ENCODE assay signal across 16 mouse cellular contexts in the genomic region with DNA sequence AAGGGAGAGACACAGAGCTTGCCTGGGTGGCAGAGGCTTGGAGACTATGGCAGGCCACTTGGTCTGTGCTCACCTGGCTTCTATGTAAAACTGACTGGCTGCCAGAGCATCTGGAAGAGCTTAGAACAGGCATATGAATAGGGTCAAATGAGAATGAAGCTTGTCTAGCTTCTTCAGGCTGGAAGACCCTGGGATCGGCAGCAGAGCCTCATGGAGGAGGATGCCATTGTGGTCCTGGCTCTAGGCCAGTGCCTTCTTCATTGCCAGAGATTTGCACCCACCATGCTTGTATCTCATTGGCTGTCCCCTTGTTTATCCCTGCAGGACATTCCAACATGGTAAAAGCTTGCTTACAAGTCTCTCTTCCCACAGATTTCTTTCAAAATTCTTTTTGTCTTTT. TPM values are rescaled to one million over a fixed set of nuclear protein-coding genes. Genes with fewer than 3 reads are reported as not detected.
DNase-seq lines count a peak whose midpoint lies in the region; ATAC-seq and TF ChIP-seq lines count a peak whose summit lies in the region.
"Had no signal": no experiment of that assay in that cellular context is flagged by ENCODE, and none has a peak within 500 bp of the region (broad histone marks: within the 10 kb centered on the region; RNA-seq: fewer than 3 reads in every experiment).

No protein-coding gene starts in this region.

- no peak for DNase-seq in heart, adult 8-10 months (ENCODE audit: low spot score)
- no peak for DNase-seq in lung, adult 2 months
- peak; percentile 22 for DNase-seq in NIH3T3 (ENCODE audit: low read depth)
- DNase-seq: adrenal gland, adult 8-10 months; B cell, adult 2 months; cerebellum, adult 11-12 months; gastrocnemius, adult 2 months; thymus, adult 18-20 months had no signal

- H3K4me2 ChIP-seq in heart, embryonic 12.5 days: no peak overlapping the region
- no peak overlapping the region for H3K4me2 ChIP-seq in lung, embryonic 16.5 days (ENCODE audit: low read depth, low read length)
- no peak overlapping the region for H3K4me2 ChIP-seq in forebrain, embryonic 12.5 days
- H3K4me2 ChIP-seq: neural tube, embryonic 12.5 days had no signal

- 60% methylated on average over 1 of the region's 1 CpGs for WGBS in heart, embryonic 12.5 days
- WGBS in lung, embryonic 16.5 days: 45% methylated on average over 1 of the region's 1 CpGs
- 39% methylated on average over 1 of the region's 1 CpGs for WGBS in lung, adult 2 months
- WGBS in forebrain, embryonic 12.5 days: 67% methylated on average over 1 of the region's 1 CpGs

- no peaks in the 10 kb centered on the region for H3K27me3 ChIP-seq in heart, embryonic 12.5 days (replicated peaks)
- no peaks in the 10 kb centered on the region for H3K27me3 ChIP-seq in lung, embryonic 16.5 days (ENCODE audit: control insufficient read depth, insufficient read depth, low read depth, low read length)
- no peaks in the 10 kb centered on the region for H3K27me3 ChIP-seq in forebrain, embryonic 12.5 days
- H3K27me3 ChIP-seq: neural tube, embryonic 12.5 days had no signal

- no peak for ATAC-seq in heart, embryonic 12.5 days (ENCODE audit: insufficient number of reproducible peaks, low FRiP score)
- peak; percentile 35; the same call in 1 of the 2 replicates for ATAC-seq in lung, embryonic 16.5 days (ENCODE audit: low read depth)
- ATAC-seq in forebrain, embryonic 12.5 days (ENCODE audit: low FRiP score): no peak
- ATAC-seq: forebrain, embryonic 16.5 days had no signal

- TF ChIP-seq CTCF in lung, adult 2 months (IDR thresholded peaks at IDR 0.05; ENCODE audit: insufficient read depth, low read length): no peak
- TF ChIP-seq CTCF in embryonic fibroblast, embryonic 13.5 days (IDR thresholded peaks at IDR 0.05; ENCODE audit: borderline replicate concordance, insufficient read depth, low read length): no peak

- no peaks in the 10 kb centered on the region for H3K36me3 ChIP-seq in heart, embryonic 12.5 days
- H3K36me3 ChIP-seq in lung, embryonic 16.5 days (ENCODE audit: control insufficient read depth, insufficient read depth, low read length): no peaks in the 10 kb centered on the region
- no peaks in the 10 kb centered on the region for H3K36me3 ChIP-seq in forebrain, embryonic 12.5 days (replicated peaks)
- H3K36me3 ChIP-seq: neural tube, embryonic 12.5 days had no signal

- peaks cover 12% of the 10 kb centered on the region for H3K4me1 ChIP-seq in heart, embryonic 12.5 days (replicated peaks)
- peaks cover 9% of the 10 kb centered on the region for H3K4me1 ChIP-seq in lung, embryonic 16.5 days (replicated peaks; ENCODE audit: control insufficient read depth, insufficient read depth, low read length)
- H3K4me1 ChIP-seq in lung, adult 2 months (ENCODE audit: control insufficient read depth, insufficient read depth, low read length): peaks cover 5% of the 10 kb centered on the region
- H3K4me1 ChIP-seq in embryonic fibroblast, embryonic 13.5 days (ENCODE audit: control insufficient read depth, insufficient read depth, low read length): peaks cover 7% of the 10 kb centered on the region
- no peaks in the 10 kb centered on the region for H3K4me1 ChIP-seq in forebrain, embryonic 12.5 days
- H3K4me1 ChIP-seq: neural tube, embryonic 12.5 days had no signal

- no peak overlapping the region for H3K9ac ChIP-seq in heart, embryonic 12.5 days
- H3K9ac ChIP-seq in lung, embryonic 16.5 days (ENCODE audit: low read length): no peak overlapping the region
- no peak overlapping the region for H3K9ac ChIP-seq in forebrain, embryonic 12.5 days
- H3K9ac ChIP-seq: liver, embryonic 14.5 days; neural tube, embryonic 12.5 days had no signal

- no peaks in the 10 kb centered on the region; the same call in 1 of the 2 replicates for H3K9me3 ChIP-seq in heart, embryonic 12.5 days (replicated peaks)
- no peaks in the 10 kb centered on the region; the same call in 1 of the 2 replicates for H3K9me3 ChIP-seq in lung, embryonic 16.5 days (ENCODE audit: control insufficient read depth, low read length)
- H3K9me3 ChIP-seq in forebrain, embryonic 12.5 days: no peaks in the 10 kb centered on the region
- H3K9me3 ChIP-seq: neural tube, embryonic 12.5 days had no signal

- H3K4me3 ChIP-seq in heart, embryonic 12.5 days: no peak overlapping the region
- no peak overlapping the region for H3K4me3 ChIP-seq in lung, embryonic 16.5 days (ENCODE audit: low read length)
- H3K4me3 ChIP-seq in lung, adult 2 months (replicated peaks; ENCODE audit: extremely low read depth, low read depth, low read length): no peak overlapping the region
- no peak overlapping the region for H3K4me3 ChIP-seq in embryonic fibroblast, embryonic 13.5 days (ENCODE audit: insufficient read depth, low read length)
- no peak overlapping the region for H3K4me3 ChIP-seq in forebrain, embryonic 12.5 days (replicated peaks)
- H3K4me3 ChIP-seq: gastrocnemius, adult 2 months; layer of hippocampus, adult 2 months; neural tube, embryonic 12.5 days had no signal

- peak overlapping the region; percentile 21; the same call in 1 of the 2 replicates for H3K27ac ChIP-seq in heart, embryonic 12.5 days (ENCODE audit: poor library complexity, severe bottlenecking)
- 0 out of 2 replicates have a peak overlapping the region, but pooled peaks have one; percentile 34 for H3K27ac ChIP-seq in lung, embryonic 16.5 days (ENCODE audit: low read length)
- H3K27ac ChIP-seq in embryonic fibroblast, embryonic 13.5 days (ENCODE audit: insufficient read depth, low read length): peak overlapping the region; percentile 80
- H3K27ac ChIP-seq in forebrain, embryonic 12.5 days: no peak overlapping the region
- H3K27ac ChIP-seq: gastrocnemius, adult 2 months; layer of hippocampus, adult 2 months; liver, embryonic 14.5 days; neural tube, embryonic 12.5 days had no signal

- no peak for TF ChIP-seq POLR2A in lung, adult 2 months (IDR thresholded peaks at IDR 0.05; ENCODE audit: borderline replicate concordance, extremely low read depth, low read depth, low read length)
- TF ChIP-seq POLR2A in embryonic fibroblast, embryonic 13.5 days (IDR thresholded peaks at IDR 0.05; ENCODE audit: low read depth, low read length): no peak

RNA-seq across cellular contexts. Expression of a gene that starts 45.9 kb away (rescaled TPM):
- polyA plus RNA-seq in heart, embryonic 12.5 days (2016; fragmentation: Nextera tagmentation; extraction: Ambion mirVana): 29.7 and 36.3 TPM in 2 replicates
- total RNA-seq in heart, adult 8-10 months (2022): 10 to 100 TPM in 1 of 4 experiments, 1 to 10 TPM in 3; 8.0 to 11.8 (median 9.0) TPM
- 42.2 and 42.3 TPM in 2 replicates for polyA plus RNA-seq in lung, embryonic 16.5 days (2015; fragmentation: Nextera tagmentation; extraction: Ambion mirVana)
- 4.7 and 5.7 TPM in 2 replicates for polyA plus RNA-seq in lung, adult 2 months (2012; rRNA removed)
- 38.7 and 44.9 TPM in 2 replicates for polyA plus RNA-seq in embryonic fibroblast, embryonic 13.5 days (2011; ENCODE audit: insufficient read length, low read depth, missing spikeins)
- polyA plus RNA-seq in forebrain, embryonic 12.5 days (2016; fragmentation: Nextera tagmentation; extraction: Ambion mirVana): 29.4 and 30.6 TPM in 2 replicates
